Mouse (Mus musculus) lung, postnatal 14 days (tissue): ENCODE measurements at regions not wholly inside any gene's neighbourhood (a gene's known extent, or its start where the extent isn't known, plus 50 kb on each side); places are given as distances from the start of the nearest gene placed in this dataset.

Experiments used
- DNase-seq: peaks from one replicate; pipeline ENCODE4 v3.0.0; 2021

GRCm38 (mm10) chr4:58660511-58660910, 106.8 kb upstream of the Lpar1 start:
- no peak for DNase-seq

- no peak for DNase-seq
Observed at GRCm38 (mm10) chr4:58658206-58658605, 104.5 kb upstream of the Lpar1 start.

GRCm38 (mm10) chr4:58647761-58648295, 94.1 kb upstream of the Lpar1 start:
- no peak for DNase-seq

GRCm38 (mm10) chr4:58646821-58647220, 93.1 kb upstream of the Lpar1 start:
- DNase-seq, result no peak

- DNase-seq, result no peak
Observed at GRCm38 (mm10) chr4:58643371-58643770, 89.7 kb upstream of the Lpar1 start.

- DNase-seq, result no peak
Observed at GRCm38 (mm10) chr4:58642236-58642635, 88.5 kb upstream of the Lpar1 start.

GRCm38 (mm10) chr4:58632696-58633095, 79.0 kb upstream of the Lpar1 start:
- DNase-seq, result no peak

- DNase-seq, result no peak
Observed at GRCm38 (mm10) chr4:58631415-58631814, 77.7 kb upstream of the Lpar1 start.

GRCm38 (mm10) chr4:58627021-58627420, 73.3 kb upstream of the Lpar1 start:
- no peak for DNase-seq

- DNase-seq, result no peak
Observed at GRCm38 (mm10) chr4:58624059-58624458, 70.4 kb upstream of the Lpar1 start.

GRCm38 (mm10) chr4:58620641-58621040, 66.9 kb upstream of the Lpar1 start:
- DNase-seq, result no peak

- DNase-seq, result no peak
Observed at GRCm38 (mm10) chr4:58617261-58617660, 63.6 kb upstream of the Lpar1 start.

GRCm38 (mm10) chr4:58613536-58613935, 59.8 kb upstream of the Lpar1 start:
- no peak for DNase-seq

GRCm38 (mm10) chr4:58613022-58613421, 59.3 kb upstream of the Lpar1 start:
- no peak for DNase-seq

GRCm38 (mm10) chr4:58607491-58607890, 53.8 kb upstream of the Lpar1 start:
- DNase-seq, result no peak

- no peak for DNase-seq
Observed at GRCm38 (mm10) chr4:58605941-58606340, 52.2 kb upstream of the Lpar1 start.
